Mouse (Mus musculus): ENCODE results near the gene Th. TPM values are rescaled to one million over a fixed set of nuclear protein-coding genes. Genes with fewer than 3 reads are reported as not detected.

Gene Th
- polyA plus RNA-seq (2016; fragmentation: Nextera tagmentation; extraction: Ambion mirVana) = 21.6 and 28.0 TPM in 2 replicates

DNA sequence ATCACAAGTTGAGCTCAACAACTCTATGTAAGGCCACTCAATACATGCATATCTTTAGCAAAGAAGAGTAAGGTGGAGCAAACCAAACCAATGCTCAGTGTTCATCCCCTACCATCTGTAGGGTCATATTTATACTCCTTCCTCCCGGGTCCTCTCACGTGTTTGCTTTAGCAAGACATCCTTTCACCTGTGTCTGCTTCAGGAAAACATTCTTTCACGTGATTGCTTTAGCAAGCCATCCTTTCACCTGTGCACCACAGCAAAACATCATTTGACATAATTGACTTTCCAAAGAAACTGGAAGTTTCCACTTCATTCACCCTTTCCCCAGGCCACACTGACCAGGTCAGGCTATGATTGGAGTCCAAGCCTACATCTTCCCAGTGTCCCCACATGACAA lies at the start of gene Th:
TSS of gene Th (minus strand) at position 101 of the 400 bp plus-strand sequence.
- WGBS = 86% methylated on average over 3 of the region's 3 CpGs
- H3K27ac ChIP-seq = no peak within 1 kb of the TSS
- ATAC-seq (ENCODE audit: low FRiP score, low read depth) = no peak
- no peaks in the 10 kb centered on the region for H3K4me1 ChIP-seq
- H3K27me3 ChIP-seq (replicated peaks) = no peaks in the 10 kb centered on the region
- no peak within 1 kb of the TSS for H3K4me3 ChIP-seq
- H3K36me3 ChIP-seq = no peaks in the 10 kb centered on the region
- H3K9me3 ChIP-seq = no peaks in the 10 kb centered on the region
- no peak within 1 kb of the TSS for H3K4me2 ChIP-seq (replicated peaks)
- no peak within 1 kb of the TSS for H3K9ac ChIP-seq

DNA sequence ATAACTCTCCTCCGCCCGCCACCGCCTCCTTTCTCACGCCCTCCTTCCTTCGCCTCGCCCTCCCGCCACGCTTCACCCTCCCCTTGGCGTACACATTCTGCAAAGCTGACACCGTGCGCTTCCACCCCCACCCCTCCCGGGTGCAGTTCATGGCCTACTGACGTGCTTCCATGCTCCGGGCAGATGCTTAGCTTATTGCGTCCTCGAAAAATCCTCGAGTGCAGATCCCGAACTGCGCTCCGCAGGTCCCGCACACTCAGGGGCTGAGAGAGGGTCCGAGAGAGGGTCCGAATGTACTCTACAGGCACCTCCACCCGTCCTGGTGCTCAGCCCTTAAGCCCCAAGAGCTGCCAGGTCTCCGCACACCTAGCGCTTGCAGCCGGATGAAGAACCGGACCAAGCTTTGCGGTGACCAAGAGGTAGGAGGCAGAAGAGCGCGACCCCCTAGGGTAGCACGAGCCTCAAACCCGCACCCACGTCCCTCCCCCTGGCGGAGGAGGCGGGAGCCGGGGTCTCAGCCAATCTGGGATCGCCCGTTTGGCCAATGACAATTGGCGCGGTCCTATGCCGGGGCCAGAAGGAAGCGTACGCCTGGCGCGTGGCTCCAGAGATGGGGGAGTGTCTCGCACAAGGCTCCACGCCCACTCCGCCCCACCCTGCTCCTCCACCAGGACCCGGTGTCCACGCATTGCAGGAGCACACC lies 38.0 kb upstream of the Th start, which contains the start of gene Ascl2:
TSS of gene Ascl2 (minus strand) at position 456 of the 703 bp plus-strand sequence.
- peak within 1 kb of the TSS; percentile 95 for H3K4me2 ChIP-seq (replicated peaks)
- peak within 1 kb of the TSS; percentile 17 for H3K9ac ChIP-seq
- H3K36me3 ChIP-seq = no peaks in the 10 kb centered on the region
- peaks cover 82% of the 10 kb centered on the region for H3K27me3 ChIP-seq (replicated peaks)
- peak; percentile 35; the same call in 1 of the 2 replicates for ATAC-seq (ENCODE audit: low FRiP score, low read depth)
- 2% methylated on average over 51 of the region's 51 CpGs for WGBS
- H3K9me3 ChIP-seq = no peaks in the 10 kb centered on the region
- H3K4me1 ChIP-seq = peaks cover 23% of the 10 kb centered on the region
- H3K4me3 ChIP-seq = peak within 1 kb of the TSS; percentile 42
- no peak within 1 kb of the TSS for H3K27ac ChIP-seq

DNA sequence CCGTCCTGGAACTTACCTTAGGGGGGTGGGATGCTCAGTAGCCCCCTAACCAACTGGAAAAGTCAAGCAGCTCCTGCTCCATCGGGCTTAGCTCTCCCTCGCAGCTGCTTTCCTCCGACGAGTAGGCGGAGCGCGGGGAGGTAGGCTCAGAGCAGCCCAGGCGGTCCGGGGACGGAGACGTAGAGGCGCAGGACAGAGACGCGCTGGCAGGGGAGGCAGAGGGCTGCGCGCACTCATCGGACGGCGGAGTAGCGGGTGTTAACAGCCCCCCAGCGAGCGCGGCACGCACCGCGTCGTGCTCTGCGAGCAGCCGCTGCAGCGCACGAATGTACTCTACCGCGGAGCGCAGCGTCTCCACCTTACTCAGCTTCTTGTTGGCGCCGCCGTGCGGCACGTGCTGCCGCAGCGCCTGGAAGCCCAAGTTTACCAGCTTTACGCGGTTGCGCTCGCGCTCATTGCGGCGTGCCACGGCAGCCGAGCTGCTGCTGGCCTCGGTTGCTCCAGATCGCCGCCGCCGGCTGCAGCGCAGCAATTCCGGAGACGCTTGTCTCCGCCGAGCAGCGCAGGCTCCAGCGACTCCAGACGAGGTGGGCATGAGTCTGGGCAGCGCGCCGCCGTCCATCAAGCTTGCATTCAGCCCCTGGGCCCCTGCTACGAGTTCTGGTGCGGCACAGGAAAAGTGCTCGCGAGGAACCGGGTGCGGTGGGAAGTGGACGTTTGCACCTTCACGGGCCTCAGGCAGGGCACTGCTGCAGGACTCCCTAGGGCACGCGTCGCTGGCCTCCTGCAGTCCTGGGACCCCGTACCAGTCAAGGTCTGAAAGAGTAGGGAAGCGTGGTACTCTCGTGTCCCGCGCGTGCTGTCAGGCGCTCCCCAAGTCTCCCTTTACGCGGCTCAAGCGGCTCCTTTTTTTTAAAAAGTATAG lies 37.2 kb upstream of the Th start:
- H3K4me1 ChIP-seq = peaks cover 23% of the 10 kb centered on the region

DNA sequence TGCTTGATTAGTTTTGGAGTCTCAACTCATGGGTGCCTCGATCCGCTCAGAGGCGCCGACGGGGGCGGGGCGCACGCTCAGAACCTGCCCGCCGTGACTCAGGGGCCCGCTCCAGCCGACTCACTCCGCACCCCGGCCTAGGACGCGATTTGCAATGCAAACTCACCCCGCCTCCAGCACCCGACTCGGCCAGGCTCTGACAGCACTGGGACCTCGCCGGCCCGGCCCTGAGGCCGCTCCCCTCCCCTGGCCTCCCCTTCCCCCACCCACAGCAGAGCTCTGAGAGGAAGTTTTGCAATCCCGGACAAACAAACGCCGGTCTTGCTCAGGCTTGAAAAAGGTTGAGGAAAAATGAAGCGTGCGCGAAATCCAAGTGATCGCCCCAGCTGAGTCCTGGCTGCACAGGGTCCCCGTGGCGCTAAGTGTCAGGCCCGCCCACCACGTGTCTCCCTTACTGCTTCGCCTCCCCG lies 36.5 kb upstream of the Th start:
- ATAC-seq (ENCODE audit: low FRiP score, low read depth) = peak; percentile 44; the same call in 1 of the 2 replicates
- H3K4me3 ChIP-seq = peak overlapping the region; percentile 42

More for the DNA sequence above, 37.2 kb upstream of the Th start:
- under 1% methylated on average over 90 of the region's 90 CpGs for WGBS
- H3K27me3 ChIP-seq (replicated peaks) = peaks cover 82% of the 10 kb centered on the region
- H3K9me3 ChIP-seq = no peaks in the 10 kb centered on the region
- H3K4me2 ChIP-seq (replicated peaks) = peak overlapping the region; percentile 95
- H3K9ac ChIP-seq = peak overlapping the region; percentile 33
- peak overlapping the region; percentile 42 for H3K4me3 ChIP-seq
- H3K27ac ChIP-seq = no peak overlapping the region
- no peaks in the 10 kb centered on the region for H3K36me3 ChIP-seq
- ATAC-seq (ENCODE audit: low FRiP score, low read depth) = peak; percentile 58

DNA sequence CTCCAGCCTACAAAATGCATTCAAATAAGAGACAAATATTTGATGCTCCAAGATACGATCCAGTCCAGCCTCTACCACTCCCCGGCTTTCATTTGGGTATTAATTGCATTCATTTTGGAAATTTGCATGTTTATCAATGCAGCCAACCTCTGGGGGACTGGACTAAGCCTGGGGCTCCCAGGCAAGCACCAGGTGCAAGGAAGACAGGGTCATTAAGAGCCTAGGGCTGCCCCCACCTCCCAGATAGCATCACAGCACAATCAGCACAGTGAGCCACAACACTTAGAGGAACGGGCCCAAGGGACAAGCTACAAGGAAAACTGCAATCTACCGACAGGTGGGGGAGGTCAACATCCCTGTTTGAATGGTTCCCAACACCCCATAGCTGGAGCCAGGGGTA lies 28.8 kb upstream of the Th start:
- Histone ChIP-seq H3K4me1 (no peaks in the 10 kb centered on the region), H3K9me3 (no peaks in the 10 kb centered on the region), H3K4me3 (no peak overlapping the region), H3K27ac (no peak overlapping the region), H3K36me3 (no peaks in the 10 kb centered on the region), H3K9ac (no peak overlapping the region), H3K27me3 (replicated peaks) (peaks cover 5% of the 10 kb centered on the region), H3K4me2 (replicated peaks) (no peak overlapping the region)
- no peak; the same call in 1 of the 2 replicates for ATAC-seq (ENCODE audit: low FRiP score, low read depth)
- 72% methylated on average over 4 of the region's 4 CpGs for WGBS

More for the DNA sequence above, 36.5 kb upstream of the Th start:
- Histone ChIP-seq H3K27me3 (replicated peaks) (peaks cover 82% of the 10 kb centered on the region), H3K4me1 (peaks cover 23% of the 10 kb centered on the region), H3K9me3 (no peaks in the 10 kb centered on the region), H3K4me2 (replicated peaks) (peak overlapping the region; percentile 95), H3K27ac (no peak overlapping the region), H3K36me3 (no peaks in the 10 kb centered on the region), H3K9ac (peak overlapping the region; percentile 33; the same call in 1 of the 2 replicates)
- under 1% methylated on average over 36 of the region's 36 CpGs for WGBS

DNA sequence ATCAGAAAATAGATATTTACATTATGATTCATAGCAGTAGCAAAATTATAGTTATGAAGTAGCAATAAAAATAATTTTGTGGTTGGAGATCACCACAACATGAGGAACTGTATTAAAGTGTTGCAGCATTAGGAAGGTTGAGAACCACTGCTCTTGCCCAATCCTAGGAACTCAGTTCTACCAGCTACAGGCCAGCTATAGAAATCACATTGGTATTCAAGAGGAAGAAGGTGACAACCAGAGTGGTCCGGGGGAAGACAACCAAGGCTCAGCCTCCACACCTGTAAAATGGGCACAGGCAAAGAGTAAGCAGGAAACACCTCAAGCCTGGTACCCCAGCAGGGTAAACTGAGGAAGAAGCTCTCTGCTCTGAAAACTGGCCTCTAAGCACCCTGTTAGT lies 27.9 kb upstream of the Th start:
- H3K9ac ChIP-seq = no peak overlapping the region
- no peak overlapping the region for H3K27ac ChIP-seq
- H3K36me3 ChIP-seq = no peaks in the 10 kb centered on the region
- H3K4me1 ChIP-seq = no peaks in the 10 kb centered on the region
- H3K4me3 ChIP-seq = no peak overlapping the region
- WGBS = 94% methylated on average over 1 of the region's 1 CpGs
- no peaks in the 10 kb centered on the region for H3K9me3 ChIP-seq
- H3K4me2 ChIP-seq (replicated peaks) = no peak overlapping the region
- no peaks in the 10 kb centered on the region for H3K27me3 ChIP-seq (replicated peaks)
- no peak for ATAC-seq (ENCODE audit: low FRiP score, low read depth)

DNA sequence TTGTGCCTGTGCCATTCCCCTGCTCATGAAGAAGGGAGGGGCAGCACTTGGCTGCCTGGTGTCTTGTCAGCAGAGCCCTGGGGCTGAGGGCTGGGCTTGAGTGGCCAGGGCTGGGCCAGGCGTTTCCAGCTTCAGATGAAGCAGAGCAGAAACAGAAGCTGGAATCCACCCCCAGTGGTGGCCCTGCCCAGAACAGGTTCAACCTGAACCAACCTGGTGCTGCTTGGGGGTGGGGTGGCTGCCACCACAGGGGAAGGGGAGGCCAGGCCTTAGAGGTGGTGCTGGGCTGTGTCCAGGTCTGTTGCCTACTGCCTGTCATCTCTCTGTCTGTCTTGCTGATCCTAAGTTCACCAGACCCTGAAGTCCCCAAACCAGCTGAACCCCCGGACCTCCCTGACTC lies 25.1 kb upstream of the Th start:
- Histone ChIP-seq H3K9me3 (no peaks in the 10 kb centered on the region), H3K4me3 (no peak overlapping the region), H3K36me3 (no peaks in the 10 kb centered on the region), H3K27me3 (replicated peaks) (no peaks in the 10 kb centered on the region), H3K4me2 (replicated peaks) (no peak overlapping the region), H3K27ac (no peak overlapping the region), H3K9ac (no peak overlapping the region), H3K4me1 (no peaks in the 10 kb centered on the region)
- ATAC-seq (ENCODE audit: low FRiP score, low read depth) = no peak
- WGBS = 82% methylated on average over 2 of the region's 2 CpGs

DNA sequence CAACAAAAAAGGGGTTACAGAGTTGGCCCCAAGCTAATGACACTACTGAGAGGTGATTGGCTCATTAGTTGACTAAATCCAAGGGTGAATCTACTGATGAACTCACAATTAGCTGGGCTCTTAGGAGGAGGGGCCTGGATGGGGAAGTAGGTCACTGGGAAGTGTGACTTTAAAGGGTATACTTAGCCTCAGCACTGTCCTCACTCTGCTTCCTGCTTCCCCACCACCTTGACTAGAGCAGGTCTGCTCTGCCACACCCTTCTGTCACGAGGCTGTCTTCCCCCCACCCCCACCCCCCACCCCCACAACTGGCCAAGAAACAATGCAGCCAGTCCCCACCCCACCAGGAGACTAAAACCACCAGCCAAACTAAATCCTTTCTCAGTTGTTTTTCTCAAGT lies 18.6 kb upstream of the Th start:
- Histone ChIP-seq H3K4me3 (no peak overlapping the region), H3K9me3 (no peaks in the 10 kb centered on the region), H3K27ac (no peak overlapping the region), H3K4me2 (replicated peaks) (no peak overlapping the region), H3K4me1 (no peaks in the 10 kb centered on the region), H3K9ac (no peak overlapping the region), H3K36me3 (no peaks in the 10 kb centered on the region), H3K27me3 (replicated peaks) (no peaks in the 10 kb centered on the region)
- 7% methylated on average over 1 of the region's 1 CpGs for WGBS
- no peak for ATAC-seq (ENCODE audit: low FRiP score, low read depth)

DNA sequence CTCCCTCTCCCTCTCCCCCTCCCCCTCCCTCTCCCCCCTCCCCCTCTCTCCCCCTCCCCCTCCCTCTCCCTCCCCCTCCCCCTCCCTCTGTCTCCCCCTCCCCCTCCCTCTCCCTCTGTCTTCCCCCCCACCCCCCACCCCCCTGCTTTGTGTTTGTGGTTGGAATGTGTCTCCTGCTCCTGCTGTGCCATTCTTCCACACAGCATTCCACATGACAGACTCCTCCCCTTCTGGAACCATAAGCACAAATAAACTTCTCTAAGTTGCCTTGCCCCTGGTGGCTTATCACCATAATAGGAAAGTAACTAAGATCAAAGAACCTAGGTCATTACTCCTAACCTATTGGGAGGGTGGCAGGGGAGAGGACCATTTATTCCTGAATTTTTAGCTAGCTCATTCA lies 6.7 kb upstream of the Th start:
- Histone ChIP-seq H3K27ac (no peak overlapping the region), H3K36me3 (no peaks in the 10 kb centered on the region), H3K4me3 (no peak overlapping the region), H3K27me3 (replicated peaks) (no peaks in the 10 kb centered on the region), H3K4me1 (no peaks in the 10 kb centered on the region), H3K9ac (no peak overlapping the region), H3K9me3 (no peaks in the 10 kb centered on the region), H3K4me2 (replicated peaks) (no peak overlapping the region)
- no peak for ATAC-seq (ENCODE audit: low FRiP score, low read depth)

DNA sequence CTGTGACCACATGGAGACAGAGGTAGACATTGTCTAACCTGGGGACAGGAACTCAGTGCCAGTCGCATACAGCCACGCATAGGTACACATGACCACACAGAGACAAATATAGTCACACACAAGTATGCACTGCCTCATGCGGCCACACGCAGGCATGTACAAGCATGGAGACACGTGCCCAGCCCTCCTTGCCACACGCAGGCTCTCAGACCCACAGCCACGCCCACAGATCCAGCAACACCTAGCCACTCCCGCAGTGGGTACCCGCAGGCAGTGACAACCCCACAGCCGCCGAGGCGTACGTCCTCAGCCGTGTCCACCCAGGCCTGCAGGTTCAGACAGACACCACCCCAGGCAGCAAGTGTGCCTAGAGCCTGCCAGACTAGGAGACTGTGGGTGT lies 4.8 kb upstream of the Th start:
- Histone ChIP-seq H3K27me3 (replicated peaks) (no peaks in the 10 kb centered on the region), H3K4me2 (replicated peaks) (no peak overlapping the region), H3K9ac (no peak overlapping the region), H3K4me1 (no peaks in the 10 kb centered on the region), H3K36me3 (no peaks in the 10 kb centered on the region), H3K9me3 (no peaks in the 10 kb centered on the region), H3K4me3 (no peak overlapping the region), H3K27ac (no peak overlapping the region)
- ATAC-seq (ENCODE audit: low FRiP score, low read depth) = no peak
- WGBS = 93% methylated on average over 14 of the region's 14 CpGs

DNA sequence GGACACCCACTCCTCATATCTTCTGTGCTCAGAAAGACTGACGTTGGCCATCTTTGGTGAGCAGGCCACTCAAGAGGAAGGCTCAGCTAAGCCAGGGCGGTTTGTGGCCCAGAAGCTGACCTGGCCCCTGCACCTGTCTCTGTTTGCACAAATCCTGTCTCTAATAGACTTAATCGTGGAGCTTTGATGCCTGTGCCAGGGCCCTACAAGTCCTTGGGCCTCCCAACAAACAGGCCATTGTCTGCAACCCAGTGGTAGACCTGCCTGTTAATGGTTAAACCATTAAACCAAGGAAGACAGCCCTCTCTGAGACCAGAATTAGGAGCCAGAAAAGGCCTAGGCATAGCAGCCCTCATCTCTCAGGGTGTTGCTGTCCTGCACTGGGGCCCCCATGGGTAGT lies 1.5 kb upstream of the Th start:
- Histone ChIP-seq H3K27ac (no peak overlapping the region), H3K36me3 (no peaks in the 10 kb centered on the region), H3K4me2 (replicated peaks) (no peak overlapping the region), H3K27me3 (replicated peaks) (no peaks in the 10 kb centered on the region), H3K9ac (no peak overlapping the region), H3K4me1 (no peaks in the 10 kb centered on the region), H3K9me3 (no peaks in the 10 kb centered on the region), H3K4me3 (no peak overlapping the region)
- 71% methylated on average over 3 of the region's 3 CpGs for WGBS
- ATAC-seq (ENCODE audit: low FRiP score, low read depth) = no peak

DNA sequence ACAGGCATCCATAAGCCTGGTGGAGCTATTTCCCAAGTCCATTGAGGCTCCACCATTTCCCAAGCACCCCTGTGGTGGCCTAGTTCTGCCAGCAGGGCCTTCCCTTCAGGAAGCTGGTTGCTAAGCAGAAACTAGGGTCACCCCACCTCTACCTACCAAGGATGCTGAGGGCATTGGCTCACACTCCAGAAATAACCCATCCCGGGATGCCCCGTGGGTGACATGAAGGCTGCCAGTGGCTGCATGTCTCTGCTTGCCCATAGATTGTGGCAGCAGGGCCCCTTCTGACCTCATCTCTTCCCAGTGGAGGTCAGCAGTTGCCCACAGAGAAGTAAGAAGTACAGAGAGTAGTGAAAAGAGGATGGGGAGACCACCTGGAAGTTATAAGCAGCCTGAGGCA lies 1.4 kb downstream of the Th start:
- ATAC-seq (ENCODE audit: low FRiP score, low read depth) = no peak
- Histone ChIP-seq H3K4me1 (no peaks in the 10 kb centered on the region), H3K4me3 (no peak overlapping the region), H3K27me3 (replicated peaks) (no peaks in the 10 kb centered on the region), H3K9ac (no peak overlapping the region), H3K9me3 (no peaks in the 10 kb centered on the region), H3K4me2 (replicated peaks) (no peak overlapping the region), H3K27ac (no peak overlapping the region), H3K36me3 (no peaks in the 10 kb centered on the region)
- WGBS = 90% methylated on average over 2 of the region's 2 CpGs
